Mouse (Mus musculus) forebrain, embryonic 15.5 days (tissue): ENCODE measurements at regions not wholly inside any gene's neighbourhood (a gene's known extent, or its start where the extent isn't known, plus 50 kb on each side); places are given as distances from the start of the nearest gene placed in this dataset.

Experiments used
- ATAC-seq: fragments of 200-750 bp; cut with Nextera tagmentation; replicated peaks from 2 replicates; pipeline ENCODE4 v1.8.0; 2017; ENCODE audit warnings: mild to moderate bottlenecking, moderate TSS enrichment, moderate library complexity
- H3K27ac ChIP-seq: fragments of 300-500 bp; sonication (generic); replicated peaks from 2 replicates; pipeline ENCODE4 v1.5.1; 2015; ENCODE audit warnings: mild to moderate bottlenecking, inconsistent platforms
- H3K27me3 ChIP-seq: fragments of 300-500 bp; sonication (generic); 2 replicates; pipeline ENCODE4 v1.6.1; 2015; ENCODE audit warnings: inconsistent platforms
- H3K36me3 ChIP-seq: fragments of 300-500 bp; sonication (generic); 2 replicates; pipeline ENCODE4 v1.6.1; 2015; ENCODE audit warnings: mild to moderate bottlenecking, inconsistent platforms
- H3K4me1 ChIP-seq: fragments of 300-500 bp; sonication (generic); 2 replicates; pipeline ENCODE4 v1.6.1; 2015; ENCODE audit warnings: inconsistent platforms
- H3K4me2 ChIP-seq: fragments of 300-500 bp; sonication (generic); replicated peaks from 2 replicates; pipeline ENCODE4 v1.6.1; 2015; ENCODE audit warnings: mild to moderate bottlenecking, inconsistent platforms
- H3K4me3 ChIP-seq: fragments of 300-500 bp; sonication (generic); 2 replicates; pipeline ENCODE4 v1.5.1; 2015; ENCODE audit warnings: mild to moderate bottlenecking, inconsistent platforms
- H3K9ac ChIP-seq: fragments of 300-500 bp; sonication (generic); replicated peaks from 2 replicates; pipeline ENCODE4 v1.6.1; 2015; ENCODE audit warnings: mild to moderate bottlenecking, inconsistent platforms
- H3K9me3 ChIP-seq: fragments of 300-500 bp; sonication (generic); 2 replicates; pipeline ENCODE4 v1.6.1; 2016; ENCODE audit warnings: inconsistent platforms
- WGBS: fragments of 180-500 bp; shearing (Covaris S2); methylation state at CpG from one replicate; pipeline ENCODE4 v1.1.7; 2015; ENCODE audit warnings: mixed read lengths; 5-methylcytosine and 5-hydroxymethylcytosine counted together

DNA sequence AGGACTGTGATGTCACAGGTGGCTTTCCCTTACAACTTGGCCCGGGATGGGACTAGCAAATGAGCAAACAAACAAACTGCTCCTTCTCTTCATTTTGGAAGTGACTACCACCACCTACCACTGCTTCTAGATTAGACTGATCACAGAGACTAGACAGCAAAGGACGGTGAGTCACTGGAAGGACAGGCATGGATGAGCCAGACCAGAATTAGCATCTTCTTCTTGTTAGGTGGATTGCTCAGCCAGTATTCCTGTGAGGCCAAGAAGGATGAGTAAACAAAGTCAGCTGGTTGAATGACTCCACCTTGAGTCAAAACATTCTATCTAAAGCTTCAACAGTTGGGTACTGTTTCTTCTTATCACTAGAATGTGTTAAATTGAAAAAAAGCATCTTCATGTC, 385.1 kb upstream of the Mon1b start:
- WGBS = 84% methylated on average over 2 of the region's 2 CpGs

DNA sequence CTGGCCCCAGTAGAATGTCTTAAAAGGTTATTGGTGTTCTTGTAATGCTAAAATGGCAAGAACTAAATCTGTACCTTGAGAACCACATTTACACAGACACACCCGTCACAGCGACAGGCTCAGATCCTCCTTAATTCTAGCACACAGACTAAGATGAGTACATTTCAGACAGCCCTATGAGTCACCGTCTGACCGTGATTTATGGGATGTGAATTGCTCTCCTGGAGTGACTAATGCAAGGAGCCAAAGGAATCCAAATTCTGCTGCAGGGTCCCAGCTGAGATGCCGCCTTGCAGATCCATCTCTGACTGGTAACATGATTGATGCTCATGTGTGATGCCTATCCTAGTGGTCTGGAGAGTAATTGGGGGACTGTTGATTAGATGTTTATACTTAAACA, 381.3 kb upstream of the Mon1b start:
- WGBS = 93% methylated on average over 5 of the region's 5 CpGs

More for the DNA sequence above, 385.1 kb upstream of the Mon1b start:
- no peaks in the 10 kb centered on the region for H3K9me3 ChIP-seq
- no peak for ATAC-seq
- no peak overlapping the region for H3K9ac ChIP-seq
- H3K36me3 ChIP-seq = no peaks in the 10 kb centered on the region
- no peak overlapping the region for H3K4me3 ChIP-seq
- no peak overlapping the region for H3K27ac ChIP-seq
- no peaks in the 10 kb centered on the region for H3K27me3 ChIP-seq
- no peak overlapping the region for H3K4me2 ChIP-seq
- H3K4me1 ChIP-seq = no peaks in the 10 kb centered on the region

DNA sequence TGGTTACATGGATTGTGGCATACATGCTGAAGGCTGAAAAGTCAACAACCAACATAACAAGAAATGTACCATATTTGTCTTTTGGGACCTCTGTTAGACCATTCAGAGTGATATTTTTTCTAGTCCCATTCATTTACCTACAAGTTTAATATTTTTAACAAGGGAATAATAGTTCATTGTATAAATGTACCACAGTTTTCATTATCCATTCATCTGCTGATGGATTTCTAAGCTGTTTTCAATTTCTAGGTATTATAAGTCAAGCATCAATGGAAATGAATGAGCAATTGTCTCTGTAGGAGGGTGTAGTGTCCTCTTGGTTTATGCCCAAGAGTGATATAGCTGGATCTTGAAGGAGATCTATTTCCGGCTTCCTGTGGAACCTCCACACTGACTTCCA, 375.9 kb upstream of the Mon1b start:
- ATAC-seq = no peak
- H3K36me3 ChIP-seq = no peaks in the 10 kb centered on the region
- WGBS = 98% methylated on average over 1 of the region's 1 CpGs

More for the DNA sequence above, 381.3 kb upstream of the Mon1b start:
- ATAC-seq = no peak
- Histone ChIP-seq H3K27ac (no peak overlapping the region), H3K9me3 (no peaks in the 10 kb centered on the region), H3K27me3 (no peaks in the 10 kb centered on the region), H3K9ac (no peak overlapping the region), H3K4me2 (no peak overlapping the region), H3K36me3 (no peaks in the 10 kb centered on the region), H3K4me3 (no peak overlapping the region), H3K4me1 (no peaks in the 10 kb centered on the region)

DNA sequence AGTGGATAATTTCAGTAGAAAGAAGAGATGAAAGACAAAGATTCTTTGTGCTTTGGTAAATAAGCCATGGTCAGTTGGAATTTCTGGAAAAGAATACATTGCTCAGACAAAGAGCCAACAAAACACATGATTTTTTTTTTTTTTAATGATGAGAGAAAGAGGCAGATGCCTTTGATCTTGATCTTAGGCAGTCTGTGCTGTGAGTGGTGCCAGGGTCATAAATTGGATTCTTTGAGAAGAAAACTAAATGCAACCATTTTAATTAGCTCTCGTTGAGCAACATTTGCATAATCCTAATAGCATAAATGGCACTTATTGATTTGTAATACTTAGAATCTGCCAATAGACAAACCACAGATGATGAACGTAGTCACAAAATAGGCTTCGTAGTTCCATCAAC, 372.1 kb upstream of the Mon1b start:
- Histone ChIP-seq H3K36me3 (no peaks in the 10 kb centered on the region), H3K4me3 (no peak overlapping the region), H3K9ac (no peak overlapping the region), H3K4me1 (no peaks in the 10 kb centered on the region), H3K4me2 (no peak overlapping the region), H3K27me3 (no peaks in the 10 kb centered on the region), H3K9me3 (no peaks in the 10 kb centered on the region), H3K27ac (no peak overlapping the region)
- WGBS = 25% methylated on average over 3 of the region's 3 CpGs
- ATAC-seq = no peak

More for the DNA sequence above, 375.9 kb upstream of the Mon1b start:
- Histone ChIP-seq H3K9me3 (no peaks in the 10 kb centered on the region), H3K9ac (no peak overlapping the region), H3K27ac (no peak overlapping the region), H3K4me2 (no peak overlapping the region), H3K27me3 (no peaks in the 10 kb centered on the region), H3K4me1 (no peaks in the 10 kb centered on the region), H3K4me3 (no peak overlapping the region)

DNA sequence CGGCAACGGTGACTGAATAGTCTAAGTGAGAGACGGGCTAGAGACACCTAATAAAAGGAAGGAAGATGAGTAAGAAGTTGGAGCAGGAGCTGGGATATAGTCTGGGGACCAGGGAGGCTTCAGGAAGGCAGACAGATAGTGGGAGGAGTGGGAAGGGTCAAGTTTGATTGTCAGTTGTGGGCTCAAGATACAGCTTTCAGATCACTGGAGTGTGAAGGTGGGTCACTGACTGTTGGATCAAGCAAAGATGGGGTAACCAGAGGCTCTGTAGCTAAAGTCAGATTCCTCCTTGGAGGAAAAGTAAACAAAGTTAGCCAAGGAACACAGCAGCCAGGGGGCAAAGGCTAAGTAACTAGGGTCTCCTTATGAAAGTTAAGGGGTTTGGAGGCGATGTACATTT, 364.1 kb upstream of the Mon1b start:
- no peaks in the 10 kb centered on the region for H3K9me3 ChIP-seq
- no peak overlapping the region for H3K4me2 ChIP-seq
- H3K27ac ChIP-seq = no peak overlapping the region
- no peak overlapping the region for H3K4me3 ChIP-seq
- H3K27me3 ChIP-seq = no peaks in the 10 kb centered on the region
- 94% methylated on average over 4 of the region's 4 CpGs for WGBS
- H3K9ac ChIP-seq = no peak overlapping the region
- no peaks in the 10 kb centered on the region for H3K36me3 ChIP-seq
- H3K4me1 ChIP-seq = no peaks in the 10 kb centered on the region
- ATAC-seq = no peak

DNA sequence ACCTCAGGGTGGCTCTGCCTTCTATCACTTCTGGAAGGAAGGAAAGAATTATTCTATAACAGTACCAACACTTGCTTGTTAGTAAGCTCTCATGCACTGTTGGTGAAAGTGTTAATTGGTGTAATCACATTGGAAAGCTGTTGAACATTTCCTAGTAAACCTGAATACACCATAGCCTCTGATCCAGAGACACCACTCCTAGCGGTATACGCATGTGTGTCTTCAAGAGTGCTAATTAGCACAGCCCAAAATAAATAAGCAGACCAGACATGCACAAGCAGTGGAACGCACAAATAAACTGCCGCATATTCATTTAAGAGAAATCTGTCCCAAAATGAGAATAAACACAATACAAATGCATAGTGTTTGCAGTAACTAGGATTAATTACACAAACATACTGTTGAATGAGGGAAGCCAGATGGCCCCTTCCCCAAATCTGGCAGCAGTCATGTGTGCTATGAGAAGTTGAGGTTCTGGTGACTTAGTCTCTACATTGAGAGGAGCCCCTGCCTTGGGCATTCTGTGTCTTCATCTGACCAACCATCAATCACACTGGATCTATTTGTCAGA, 335.0 kb upstream of the Mon1b start:
- H3K9me3 ChIP-seq = no peaks in the 10 kb centered on the region
- no peak overlapping the region for H3K4me2 ChIP-seq
- H3K27me3 ChIP-seq = no peaks in the 10 kb centered on the region
- 0 out of 2 replicates have a peak overlapping the region, but pooled peaks have one; percentile 27 for H3K27ac ChIP-seq
- H3K9ac ChIP-seq = no peak overlapping the region
- ATAC-seq = peak; percentile 90
- WGBS = 29% methylated on average over 4 of the region's 4 CpGs
- H3K4me3 ChIP-seq = no peak overlapping the region
- no peaks in the 10 kb centered on the region for H3K36me3 ChIP-seq
- peaks cover 11% of the 10 kb centered on the region; the same call in 1 of the 2 replicates for H3K4me1 ChIP-seq

DNA sequence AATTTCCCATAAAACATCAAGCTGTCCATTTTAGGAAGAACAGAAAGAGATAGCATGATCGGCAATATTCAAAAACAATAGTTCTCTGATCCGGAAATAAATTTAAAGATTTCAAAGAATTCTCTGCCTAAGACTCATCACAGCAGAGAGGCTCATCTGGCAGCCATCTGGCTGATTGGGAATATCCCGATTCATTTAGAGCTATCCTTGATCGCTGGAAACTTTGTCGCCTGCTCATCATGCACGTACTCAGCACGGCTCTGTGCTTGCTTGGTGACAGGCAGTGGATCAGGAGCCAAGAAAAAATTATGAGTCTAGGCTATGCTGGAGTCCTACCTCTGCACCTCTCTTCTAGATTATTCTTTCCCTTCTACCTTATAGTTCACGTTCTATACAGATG, 332.0 kb upstream of the Mon1b start:
- no peaks in the 10 kb centered on the region for H3K9me3 ChIP-seq
- ATAC-seq = 0 out of 2 replicates have a peak, but pooled peaks have one; percentile 35
- WGBS = 41% methylated on average over 8 of the region's 8 CpGs

DNA sequence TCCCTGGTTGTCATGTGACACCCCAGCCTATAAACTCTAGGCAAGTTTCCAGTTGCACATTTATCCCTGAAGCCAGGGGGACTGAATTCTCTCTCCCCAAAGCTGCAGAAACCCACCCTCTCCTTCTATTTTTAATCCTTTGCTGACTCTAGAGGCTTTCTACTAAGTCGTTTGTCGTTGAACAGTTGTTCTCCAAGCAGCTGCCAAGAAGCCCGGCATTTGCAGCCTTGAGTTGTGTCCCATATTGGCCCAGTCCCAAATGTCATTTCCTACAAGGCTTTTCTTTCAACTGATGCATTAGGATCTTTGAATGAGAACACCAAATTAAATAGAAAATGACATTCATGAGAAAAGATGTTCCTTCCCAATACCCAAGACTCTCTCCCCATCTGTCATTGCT, 318.2 kb upstream of the Mon1b start:
- ATAC-seq = peak; percentile 38; the same call in 1 of the 2 replicates
- Histone ChIP-seq H3K27ac (peak overlapping the region; percentile 28; the same call in 1 of the 2 replicates), H3K4me1 (peaks cover 10% of the 10 kb centered on the region), H3K27me3 (no peaks in the 10 kb centered on the region), H3K36me3 (no peaks in the 10 kb centered on the region), H3K9ac (no peak overlapping the region), H3K9me3 (no peaks in the 10 kb centered on the region), H3K4me3 (no peak overlapping the region), H3K4me2 (no peak overlapping the region)
- WGBS = 17% methylated on average over 3 of the region's 3 CpGs

More for the DNA sequence above, 332.0 kb upstream of the Mon1b start:
- H3K27me3 ChIP-seq = no peaks in the 10 kb centered on the region
- H3K4me3 ChIP-seq = no peak overlapping the region
- H3K4me2 ChIP-seq = no peak overlapping the region
- H3K36me3 ChIP-seq = no peaks in the 10 kb centered on the region
- H3K27ac ChIP-seq = no peak overlapping the region
- peaks cover 11% of the 10 kb centered on the region; the same call in 1 of the 2 replicates for H3K4me1 ChIP-seq
- H3K9ac ChIP-seq = no peak overlapping the region

DNA sequence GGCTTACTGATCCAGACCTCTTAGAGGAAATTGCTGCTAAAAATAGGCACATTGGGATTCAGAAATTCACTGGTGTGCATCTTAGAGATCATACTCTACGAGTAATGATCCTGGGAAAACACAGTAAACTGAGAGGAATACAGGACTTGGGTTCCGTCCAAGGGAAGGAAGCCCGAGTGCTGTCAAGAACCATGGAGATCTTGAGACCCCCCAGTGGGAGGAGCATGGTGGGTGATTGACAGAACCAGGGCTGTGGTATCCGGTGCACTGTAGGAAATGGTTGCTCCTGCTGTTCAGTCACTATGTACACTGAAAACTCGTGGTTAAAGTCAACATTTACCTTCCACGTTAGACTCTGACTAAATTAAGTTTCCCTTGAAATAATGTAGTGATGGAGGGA, 303.8 kb upstream of the Mon1b start:
- H3K4me1 ChIP-seq = no peaks in the 10 kb centered on the region
- no peak for ATAC-seq
- no peak overlapping the region for H3K9ac ChIP-seq
- no peaks in the 10 kb centered on the region for H3K27me3 ChIP-seq
- no peaks in the 10 kb centered on the region for H3K36me3 ChIP-seq
- H3K4me2 ChIP-seq = no peak overlapping the region
- H3K4me3 ChIP-seq = no peak overlapping the region
- WGBS = 66% methylated on average over 6 of the region's 6 CpGs
- no peak overlapping the region for H3K27ac ChIP-seq
- H3K9me3 ChIP-seq = no peaks in the 10 kb centered on the region

DNA sequence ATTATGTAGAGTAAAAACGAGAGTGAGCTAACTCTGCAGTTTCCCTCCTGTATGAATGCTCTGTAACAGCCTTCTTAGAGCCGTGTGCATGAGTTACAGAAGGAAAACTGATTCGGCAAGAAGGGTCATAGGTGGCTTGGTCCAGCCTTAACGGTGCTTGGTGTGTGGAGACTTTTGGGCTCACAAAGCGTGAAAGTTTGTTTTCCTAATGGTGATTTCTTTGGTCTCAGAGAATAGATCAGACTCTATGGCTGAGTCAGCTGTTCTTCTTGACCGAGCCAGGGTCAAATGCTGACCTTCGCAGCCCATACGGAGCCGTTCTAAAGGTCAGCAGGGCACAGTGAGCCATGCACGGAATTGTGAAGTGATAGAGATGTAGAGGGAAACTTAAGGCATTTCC, 294.1 kb upstream of the Mon1b start:
- no peaks in the 10 kb centered on the region for H3K9me3 ChIP-seq
- H3K27ac ChIP-seq = no peak overlapping the region
- no peak overlapping the region for H3K4me2 ChIP-seq
- H3K4me3 ChIP-seq = no peak overlapping the region
- WGBS = 77% methylated on average over 10 of the region's 10 CpGs
- H3K9ac ChIP-seq = no peak overlapping the region
- no peaks in the 10 kb centered on the region for H3K4me1 ChIP-seq
- ATAC-seq = no peak
- H3K27me3 ChIP-seq = no peaks in the 10 kb centered on the region
- H3K36me3 ChIP-seq = no peaks in the 10 kb centered on the region

DNA sequence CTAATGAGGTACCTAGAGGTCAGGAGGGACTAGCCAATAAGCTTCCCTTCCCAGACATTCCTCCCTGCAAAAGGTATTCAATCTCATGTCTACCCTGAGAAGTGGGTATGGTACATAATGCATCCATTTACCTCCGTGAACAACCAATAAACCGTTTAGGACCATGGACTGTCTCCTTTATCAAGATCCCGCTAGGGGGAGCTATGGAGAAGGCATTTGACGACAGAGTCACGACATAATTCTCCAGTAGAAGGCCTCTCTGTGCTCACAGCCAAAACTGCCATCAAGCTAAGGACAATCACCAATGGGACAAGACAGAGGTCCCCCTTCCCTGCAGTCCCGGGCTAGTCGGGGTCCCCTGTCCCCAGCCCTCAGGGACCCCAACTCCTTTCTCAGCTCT, 273.5 kb upstream of the Mon1b start:
- H3K9me3 ChIP-seq = no peaks in the 10 kb centered on the region
- no peak for ATAC-seq
- H3K4me3 ChIP-seq = no peak overlapping the region
- H3K27ac ChIP-seq = no peak overlapping the region
- no peaks in the 10 kb centered on the region for H3K4me1 ChIP-seq
- no peak overlapping the region for H3K9ac ChIP-seq
- 55% methylated on average over 7 of the region's 7 CpGs for WGBS
- no peaks in the 10 kb centered on the region for H3K36me3 ChIP-seq
- H3K4me2 ChIP-seq = no peak overlapping the region
- no peaks in the 10 kb centered on the region for H3K27me3 ChIP-seq

DNA sequence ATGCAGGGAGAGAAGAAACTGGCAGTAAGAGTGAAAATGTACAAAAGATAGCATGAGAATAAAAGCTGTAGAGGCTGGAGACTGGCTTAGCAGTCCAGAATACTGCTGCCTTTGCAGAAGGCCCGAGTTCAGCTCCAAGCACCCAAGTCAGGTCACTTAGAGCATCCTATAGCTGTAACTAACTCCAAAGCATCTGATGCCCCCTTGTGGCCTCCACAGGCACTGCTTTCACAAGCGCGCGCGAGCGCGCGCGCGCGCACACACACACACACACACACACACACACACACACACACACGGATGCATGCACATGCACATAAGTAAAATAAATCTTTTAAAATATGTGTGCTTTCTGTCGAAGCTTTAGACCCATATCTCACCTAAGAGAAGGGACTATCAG, 271.2 kb upstream of the Mon1b start:
- H3K36me3 ChIP-seq = no peaks in the 10 kb centered on the region
- no peaks in the 10 kb centered on the region for H3K9me3 ChIP-seq
- ATAC-seq = no peak
- no peak overlapping the region for H3K4me3 ChIP-seq
- H3K27me3 ChIP-seq = no peaks in the 10 kb centered on the region
- H3K27ac ChIP-seq = no peak overlapping the region
- no peak overlapping the region for H3K4me2 ChIP-seq
- WGBS = 94% methylated on average over 13 of the region's 13 CpGs
- H3K4me1 ChIP-seq = no peaks in the 10 kb centered on the region
- H3K9ac ChIP-seq = no peak overlapping the region

DNA sequence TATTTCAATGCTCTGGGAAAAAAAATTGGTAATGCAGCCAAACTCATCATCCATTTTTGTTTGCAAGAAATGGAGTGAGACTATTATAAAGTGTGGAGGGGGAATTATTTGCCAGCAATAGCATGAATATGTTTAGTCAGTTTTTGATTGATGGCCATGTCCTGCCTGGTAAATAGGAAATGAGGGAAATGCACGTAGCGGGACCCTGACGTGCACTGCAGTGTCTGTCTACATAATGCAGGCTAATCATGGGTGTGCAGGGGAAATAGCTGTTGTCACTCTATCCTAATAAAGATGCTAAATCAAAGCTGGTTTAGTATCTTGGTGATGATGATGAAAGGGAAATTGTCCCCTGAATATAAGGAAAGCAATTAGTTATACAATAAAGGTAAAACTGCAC, 251.9 kb upstream of the Mon1b start:
- Histone ChIP-seq H3K36me3 (no peaks in the 10 kb centered on the region), H3K4me1 (0 out of 2 replicates have a peak, but pooled peaks cover 4% of the 10 kb centered on the region), H3K9ac (no peak overlapping the region), H3K27ac (no peak overlapping the region), H3K4me3 (no peak overlapping the region), H3K9me3 (no peaks in the 10 kb centered on the region), H3K4me2 (no peak overlapping the region), H3K27me3 (no peaks in the 10 kb centered on the region)
- 34% methylated on average over 3 of the region's 3 CpGs for WGBS
- ATAC-seq = no peak
